Mouse (Mus musculus) natural killer cell, adult 2 months (primary cell): ENCODE measurements around the gene 4930563M21Rik.
"Not testable (repeated sequence)": the region's sequence is repeated elsewhere in the genome, so short reads cannot be mapped to it uniquely, and the experiment has no call there.

Experiments used
- DNase-seq, 2 experiments: peaks; one replicate each; pipeline ENCODE4 v3.0.0; 2022; ENCODE audit warnings: low spot score in 2 of 2

4930563M21Rik gene

DNA sequence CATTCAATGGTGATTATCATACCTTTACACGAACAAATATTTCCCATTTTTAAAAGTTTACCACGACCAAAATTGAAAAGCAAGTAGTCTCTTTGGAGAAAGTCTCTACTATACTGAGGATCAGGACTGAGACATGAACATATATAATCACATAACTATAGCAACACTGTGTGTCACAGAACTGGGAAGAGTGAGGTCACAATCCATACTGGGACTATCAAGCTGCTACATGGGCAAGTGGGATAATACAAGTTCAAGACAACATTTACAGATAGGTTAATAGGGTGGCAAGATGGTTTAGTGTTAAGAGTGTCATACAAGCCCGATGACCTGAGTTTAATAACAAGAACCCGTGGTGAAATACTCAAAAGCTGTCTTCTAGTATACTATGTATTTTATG lies at the start of gene 4930563M21Rik:
Gene 4930563M21Rik (minus strand): TSS at position 101 of the 400 bp plus-strand sequence.
- DNase-seq: no peak

- DNase-seq: no peak
These were observed 45.8 kb upstream of the 4930563M21Rik start for GRCm38 (mm10) chr9:56056147-56056546.

- DNase-seq: no peak
These were observed 43.4 kb upstream of the 4930563M21Rik start for GRCm38 (mm10) chr9:56053796-56054195.

DNA sequence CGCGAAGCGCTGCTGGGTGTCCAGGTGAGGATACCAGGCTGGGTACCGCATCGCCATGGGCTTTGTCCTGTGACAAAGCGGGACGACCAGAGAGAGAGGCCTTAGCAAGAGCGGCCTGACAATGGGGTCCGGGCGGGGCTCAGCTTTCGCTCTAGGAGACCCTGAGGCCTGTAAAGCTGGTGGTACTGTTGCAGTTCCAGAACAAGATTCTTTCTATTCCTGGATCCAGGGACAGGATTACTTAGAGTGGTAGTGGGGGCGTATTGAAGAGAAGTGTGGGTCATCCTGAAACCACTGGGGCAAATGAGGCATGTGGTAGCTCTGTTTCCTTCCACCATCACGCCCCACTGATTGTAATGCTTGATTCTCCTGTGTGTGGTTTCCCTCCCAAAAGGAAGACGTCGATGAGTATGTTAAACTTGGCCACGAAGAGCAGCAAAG lies 31.9 kb upstream of the 4930563M21Rik start:
- no peak for DNase-seq

DNA sequence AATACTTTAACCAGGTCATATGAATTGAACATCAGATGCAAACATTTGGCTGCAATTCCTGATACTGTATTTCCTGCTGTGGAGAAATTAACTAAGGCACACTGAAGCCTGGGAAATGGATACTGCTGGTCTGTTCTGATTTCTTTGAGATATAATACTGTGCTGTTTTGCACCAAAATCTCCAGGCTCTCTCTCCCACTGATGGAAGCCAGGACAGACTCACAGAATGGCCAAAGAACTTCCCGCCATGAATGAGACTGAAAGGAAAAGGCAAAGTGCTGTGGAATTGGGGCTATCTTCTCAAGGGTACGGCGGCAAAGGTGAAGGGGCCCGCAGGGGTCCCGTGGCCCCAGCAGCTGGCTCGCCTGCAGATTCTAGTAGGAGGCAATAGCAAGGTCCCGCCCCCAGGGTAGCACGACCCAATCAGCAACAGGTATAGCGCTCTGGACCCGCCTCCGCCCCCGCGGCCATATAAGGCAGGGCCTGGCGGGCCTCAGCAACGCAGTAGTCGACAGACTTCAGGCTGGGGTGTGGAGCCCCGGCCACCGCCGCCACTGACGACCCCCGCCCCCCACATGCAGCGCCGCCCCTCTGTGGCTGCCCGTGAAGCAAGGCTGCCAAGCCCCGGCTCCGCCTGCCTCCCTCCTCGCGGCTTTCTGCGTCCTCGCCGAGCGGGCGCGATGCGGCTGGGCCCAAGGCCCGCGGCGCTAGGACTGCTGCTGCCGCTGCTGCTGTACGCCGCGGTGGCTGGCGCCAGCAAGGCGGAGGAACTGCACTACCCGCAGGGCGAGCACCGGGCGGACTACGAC lies 31.2 kb upstream of the 4930563M21Rik start, which contains the start of gene Rcn2:
Gene Rcn2 (plus strand): TSS at position 474 of the 809 bp plus-strand sequence.
- DNase-seq: peak; percentile 91 to 95

GRCm38 (mm10) chr9:56032219-56032618 lies 21.9 kb upstream of the 4930563M21Rik start:
- DNase-seq: no peak

- DNase-seq: no peak
These were observed 16.9 kb upstream of the 4930563M21Rik start for GRCm38 (mm10) chr9:56027292-56027691.

- no peak for DNase-seq
These were observed 14.4 kb upstream of the 4930563M21Rik start for GRCm38 (mm10) chr9:56024772-56025171.

GRCm38 (mm10) chr9:56004679-56005078 lies 5.7 kb downstream of the 4930563M21Rik start:
- DNase-seq: not testable (repeated sequence)

DNA sequence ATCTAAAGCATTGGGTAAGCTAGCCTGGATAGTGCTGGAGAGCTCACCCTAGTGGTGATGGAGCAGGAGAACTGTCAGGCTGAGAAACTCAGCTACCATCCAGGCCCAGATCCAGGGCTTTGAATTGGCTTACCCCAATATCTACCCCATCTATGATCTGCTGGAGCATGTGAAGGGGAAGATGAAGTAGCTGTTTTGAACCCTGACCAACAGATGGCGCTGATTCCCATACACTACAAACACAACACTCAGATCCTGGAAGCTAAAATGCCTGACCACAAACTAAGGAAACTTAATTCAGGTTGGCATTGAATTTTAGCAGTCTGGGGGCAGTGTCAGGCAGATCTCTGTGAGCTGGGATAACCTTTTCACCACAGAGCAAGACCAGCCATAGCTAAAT lies 63.5 kb downstream of the 4930563M21Rik start:
- DNase-seq: peak in 1 of 2 experiments; percentile 44

GRCm38 (mm10) chr9:55941356-55941755 lies 69.0 kb downstream of the 4930563M21Rik start:
- no peak for DNase-seq

GRCm38 (mm10) chr9:55938618-55938985 lies 71.7 kb downstream of the 4930563M21Rik start:
- no peak for DNase-seq

- peak; percentile 85 to 90 for DNase-seq
These were observed 72.4 kb downstream of the 4930563M21Rik start, which contains the start of gene Scaper for GRCm38 (mm10) chr9:55937664-55938617. Gene Scaper, minus strand, starts transcription at chr9:55938119.

DNA sequence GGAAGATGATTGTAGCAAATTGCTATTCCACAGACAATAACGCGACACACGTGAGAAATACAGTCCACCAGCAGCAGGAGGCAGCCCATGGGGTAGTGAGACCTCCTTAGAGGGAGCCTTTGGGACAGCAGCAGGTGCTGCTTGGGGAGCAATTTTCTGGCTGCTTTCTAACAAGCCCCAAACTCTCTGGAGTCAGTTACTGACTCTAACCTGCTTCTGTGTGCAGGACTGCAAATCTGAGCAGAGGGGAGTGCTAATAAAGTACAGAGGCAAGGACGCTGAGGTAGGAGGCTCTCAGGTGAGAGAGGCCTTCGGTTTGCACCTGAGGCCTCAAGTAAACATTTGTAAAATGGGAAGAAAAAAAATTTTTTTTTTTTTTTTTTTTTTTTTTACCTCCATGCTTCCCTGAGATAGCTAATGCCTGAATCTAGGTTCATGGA lies 73.1 kb downstream of the 4930563M21Rik start:
- no peak for DNase-seq

DNA sequence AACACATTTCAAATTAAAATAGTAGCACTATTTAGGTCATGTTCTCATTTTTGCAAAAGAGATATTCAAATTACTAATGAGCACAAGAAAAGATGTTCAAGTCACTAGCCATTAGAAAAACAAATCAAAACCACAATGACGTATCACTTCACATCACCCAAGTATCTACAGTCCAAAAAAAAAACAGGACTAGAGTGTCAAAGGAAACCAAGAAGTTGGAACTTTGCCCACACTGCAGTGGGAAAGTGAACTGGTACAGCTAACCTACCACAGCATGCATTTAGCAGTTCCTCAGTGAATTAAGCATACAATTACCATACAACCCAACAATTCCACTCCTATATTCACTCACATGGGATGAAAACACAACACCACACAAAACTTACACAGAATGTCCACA lies 77.9 kb downstream of the 4930563M21Rik start:
- no peak for DNase-seq

DNA sequence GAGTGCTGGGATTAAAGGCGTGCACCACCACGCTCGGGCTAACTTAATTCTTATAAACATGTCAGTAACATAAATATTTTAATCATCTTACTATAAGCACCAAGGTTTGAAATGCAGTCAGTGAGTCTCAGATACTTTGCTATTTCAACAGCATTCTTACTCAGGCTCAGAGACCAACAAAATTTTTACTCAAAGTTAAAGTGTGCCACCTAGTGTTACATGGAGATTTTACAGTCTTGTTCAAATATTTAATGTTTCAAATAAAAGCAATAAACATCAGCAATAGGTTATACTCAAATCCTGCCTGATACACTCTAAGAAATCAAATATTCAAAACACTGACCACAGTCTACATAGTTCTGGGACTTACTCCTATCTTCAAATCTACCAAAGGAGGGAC lies 91.8 kb downstream of the 4930563M21Rik start:
- DNase-seq: no peak

DNA sequence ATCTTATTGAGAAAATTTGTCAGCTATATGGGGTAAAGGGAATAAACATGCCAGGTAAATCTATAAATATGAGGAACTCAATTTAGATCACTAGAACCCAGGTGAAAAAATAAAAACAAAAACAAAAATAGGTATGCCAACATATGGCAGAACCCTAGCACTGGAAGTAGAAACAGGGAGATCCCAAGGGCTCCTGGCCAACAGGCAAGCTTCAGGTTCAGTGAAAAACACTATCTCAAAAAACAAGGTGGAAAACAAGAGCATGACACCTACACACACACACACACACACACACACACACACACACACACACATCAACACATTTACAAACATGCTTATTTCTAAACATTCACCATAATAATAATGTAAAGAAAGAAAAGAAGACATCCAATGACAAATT lies 93.6 kb downstream of the 4930563M21Rik start:
- no peak for DNase-seq
